Mouse (Mus musculus): Measurements from ENCODE around the gene Arhgap40. TPM values are rescaled to one million over a fixed set of nuclear protein-coding genes. Genes with fewer than 3 reads are reported as not detected.

The Arhgap40 gene
- total and polyA plus RNA-seq, 3 experiments, result not detected

- H3K4me3 ChIP-seq (replicated peaks in 1 of 3; ENCODE audit: low read depth in 2 of 3, low read length in 2 of 3, poor library complexity in 1 of 3), result no peak overlapping the region
- DNase-seq (ENCODE audit: extremely low read depth), result no peak
- H3K9ac ChIP-seq (ENCODE audit: insufficient read depth, low read depth), result no peak overlapping the region
- TF ChIP-seq RAD21 (IDR thresholded peaks at IDR 0.05; ENCODE audit: low read depth, low read length), result no peak
- TF ChIP-seq NRF1 (IDR thresholded peaks at IDR 0.05; ENCODE audit: low read depth, low read length), result peak; percentile 73
- no peaks in the 10 kb centered on the region for H3K79me2 ChIP-seq (replicated peaks; ENCODE audit: control insufficient read depth, extremely low read depth, insufficient read depth, poor library complexity, severe bottlenecking)
- no peaks in the 10 kb centered on the region for H3K9me3 ChIP-seq (replicated peaks; ENCODE audit: low read length)
- H3K4me1 ChIP-seq (ENCODE audit: control insufficient read depth in 1 of 2, insufficient read depth in 2 of 2), result peaks cover 0 to 13% of the 10 kb centered on the region in 2 experiments; a peak in 2 of 4 replicates
- no peak overlapping the region for H3K4me2 ChIP-seq (ENCODE audit: insufficient read depth, low read depth, poor library complexity, severe bottlenecking)
- no peaks in the 10 kb centered on the region for H3K36me3 ChIP-seq (replicated peaks in 1 of 2; ENCODE audit: control insufficient read depth in 1 of 2, insufficient read depth in 1 of 2, low read length in 1 of 2)
- H3K27ac ChIP-seq (ENCODE audit: insufficient read depth, low read depth), result no peak overlapping the region
- H3K27me3 ChIP-seq (replicated peaks), result peaks cover 10% of the 10 kb centered on the region
- dilution Hi-C loops (cut with MboI; ENCODE audit: extremely low pct_ligation_motif_present, extremely low pct_unique_long_range_greater_than_20kb, low sequenced_read_pairs) (no loop called here), in situ Hi-C loops (cut with MboI; ENCODE audit: low pct_ligation_motif_present, low pct_unique_long_range_greater_than_20kb, low sequenced_read_pairs) (no loop called here)
Observed at GRCm38 (mm10) chr2:158539433-158540305, 27.1 kb downstream of the Arhgap40 start.

- Histone ChIP-seq H3K27me3 (replicated peaks) (peaks cover 12% of the 10 kb centered on the region), H3K27ac (ENCODE audit: insufficient read depth, low read depth) (no peak overlapping the region), H3K9me3 (replicated peaks; ENCODE audit: low read length) (peaks cover 3% of the 10 kb centered on the region), H3K9ac (ENCODE audit: insufficient read depth, low read depth) (no peak overlapping the region), H3K4me2 (ENCODE audit: insufficient read depth, low read depth, poor library complexity, severe bottlenecking) (no peak overlapping the region), H3K4me1 (ENCODE audit: control insufficient read depth in 1 of 2, insufficient read depth in 2 of 2) (peaks cover 0 to 14% of the 10 kb centered on the region in 2 experiments; a peak in 2 of 4 replicates), H3K36me3 (replicated peaks in 1 of 2; ENCODE audit: control insufficient read depth in 1 of 2, insufficient read depth in 1 of 2, low read length in 1 of 2) (no peaks in the 10 kb centered on the region), H3K4me3 (replicated peaks in 1 of 3; ENCODE audit: low read depth in 2 of 3, low read length in 2 of 3, poor library complexity in 1 of 3) (no peak overlapping the region), H3K79me2 (replicated peaks; ENCODE audit: control insufficient read depth, extremely low read depth, insufficient read depth, poor library complexity, severe bottlenecking) (no peaks in the 10 kb centered on the region)
- in situ Hi-C loops (cut with MboI; ENCODE audit: low pct_ligation_motif_present, low pct_unique_long_range_greater_than_20kb, low sequenced_read_pairs) (no loop called here), dilution Hi-C loops (cut with MboI; ENCODE audit: extremely low pct_ligation_motif_present, extremely low pct_unique_long_range_greater_than_20kb, low sequenced_read_pairs) (no loop called here)
- TF ChIP-seq SIN3A (IDR thresholded peaks at IDR 0.05; ENCODE audit: low read length) (no peak), MXI1 (IDR thresholded peaks at IDR 0.05; ENCODE audit: low read depth, low read length) (no peak), RAD21 (IDR thresholded peaks at IDR 0.05; ENCODE audit: low read depth, low read length) (no peak), JUND (conservative IDR thresholded peaks at IDR 0.05; ENCODE audit: low read depth, low read length) (no peak), TCF12 (IDR thresholded peaks at IDR 0.05; ENCODE audit: low read depth, low read length) (no peak), BHLHE40 (IDR thresholded peaks at IDR 0.05; ENCODE audit: low read depth, low read length) (no peak), PAX5 (IDR thresholded peaks at IDR 0.05; ENCODE audit: low read length) (no peak), MYC (IDR thresholded peaks at IDR 0.05; ENCODE audit: low read depth, low read length) (no peak), ETS1 (conservative IDR thresholded peaks at IDR 0.05; ENCODE audit: low read depth, low read length) (no peak), GABPA (IDR thresholded peaks at IDR 0.05; ENCODE audit: insufficient replicate concordance, low read depth, low read length) (no peak), USF2 (conservative IDR thresholded peaks at IDR 0.05; ENCODE audit: low read depth, low read length) (no peak), RCOR1 (conservative IDR thresholded peaks at IDR 0.05; ENCODE audit: low read depth, low read length) (no peak), ZKSCAN1 (IDR thresholded peaks at IDR 0.05; ENCODE audit: borderline replicate concordance, low read depth, low read length) (no peak), JUN (IDR thresholded peaks at IDR 0.05; ENCODE audit: insufficient read depth, low read depth, low read length) (no peak), CTCF (conservative IDR thresholded peaks at IDR 0.05 in 1 of 2, IDR thresholded peaks at IDR 0.05 in 1 of 2; ENCODE audit: low read depth in 2 of 2, low read length in 2 of 2) (no peak)
- DNase-seq (ENCODE audit: extremely low read depth), result no peak
Observed at GRCm38 (mm10) chr2:158541286-158541685, 28.7 kb downstream of the Arhgap40 start.

Data from CH12.LX (cell line).